Mouse (Mus musculus): Measurements from ENCODE around the gene Bicc1. TPM values are rescaled to one million over a fixed set of nuclear protein-coding genes. Genes with fewer than 3 reads are reported as not detected.
A peak's percentile ranks its signal among the peaks of the same experiment; 100 is the strongest.

Gene Bicc1
- total RNA-seq, 1 experiment = 1.8 TPM

DNA sequence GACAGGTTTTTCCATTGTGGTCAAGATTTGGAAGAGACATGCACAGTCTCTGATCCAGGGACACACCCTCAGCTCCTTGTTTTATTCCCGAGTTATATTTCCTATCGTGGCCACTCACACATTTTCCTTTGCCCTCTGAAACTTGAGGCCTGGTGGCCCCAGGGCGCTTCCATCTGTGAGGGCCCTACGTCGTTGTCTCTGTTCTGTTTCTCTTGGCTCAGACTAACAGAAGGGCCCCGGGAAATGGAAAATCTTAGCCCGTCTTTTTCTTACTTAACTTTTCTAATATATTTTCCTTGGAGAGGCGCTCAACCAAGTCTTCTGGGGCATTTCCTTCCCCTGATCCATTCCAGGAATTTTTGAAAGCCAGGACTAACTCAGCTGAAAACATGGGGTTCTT is 281.9 kb downstream of the Bicc1 start:
- TF ChIP-seq HCFC1 (IDR thresholded peaks at IDR 0.05; ENCODE audit: borderline replicate concordance, insufficient read depth, low read length) (no peak), MAFK (IDR thresholded peaks at IDR 0.05; ENCODE audit: insufficient read depth, low read depth, low read length) (no peak), CHD2 (IDR thresholded peaks at IDR 0.05; ENCODE audit: low read depth, low read length) (no peak), ZNF384 (IDR thresholded peaks at IDR 0.05; ENCODE audit: low read depth, low read length) (no peak), ZC3H11A (IDR thresholded peaks at IDR 0.05; ENCODE audit: borderline replicate concordance, low read depth, low read length) (no peak)
- in situ Hi-C loops (cut with MboI; ENCODE audit: low sequenced_read_pairs in 2 of 2, unreplicated experiment in 2 of 2) = no loop called here
- Histone ChIP-seq H3K9me3 (ENCODE audit: control insufficient read depth, insufficient read depth, low read depth, low read length) (no peaks in the 10 kb centered on the region), H3K9ac (ENCODE audit: insufficient read depth, low read depth, low read length, poor library complexity, severe bottlenecking) (no peak overlapping the region), H3K27ac (ENCODE audit: insufficient read depth, low read depth, low read length, poor library complexity, severe bottlenecking) (peak overlapping the region; percentile 66; the same call in 1 of the 2 replicates), H3K4me3 (ENCODE audit: insufficient read depth in 1 of 2, low read depth in 1 of 2, low read length in 2 of 2, poor library complexity in 1 of 2, severe bottlenecking in 1 of 2) (no peak overlapping the region), H3K4me1 (ENCODE audit: control insufficient read depth in 2 of 2, insufficient read depth in 2 of 2, low read length in 2 of 2, poor library complexity in 1 of 2) (peaks cover under 1 to 2% of the 10 kb centered on the region in 2 experiments; a peak in 1 of 4 replicates), H3K36me3 (ENCODE audit: control insufficient read depth, insufficient read depth, low read length, poor library complexity, severe bottlenecking) (no peaks in the 10 kb centered on the region)
- no peak for DNase-seq (ENCODE audit: low read depth, low spot score)

DNA sequence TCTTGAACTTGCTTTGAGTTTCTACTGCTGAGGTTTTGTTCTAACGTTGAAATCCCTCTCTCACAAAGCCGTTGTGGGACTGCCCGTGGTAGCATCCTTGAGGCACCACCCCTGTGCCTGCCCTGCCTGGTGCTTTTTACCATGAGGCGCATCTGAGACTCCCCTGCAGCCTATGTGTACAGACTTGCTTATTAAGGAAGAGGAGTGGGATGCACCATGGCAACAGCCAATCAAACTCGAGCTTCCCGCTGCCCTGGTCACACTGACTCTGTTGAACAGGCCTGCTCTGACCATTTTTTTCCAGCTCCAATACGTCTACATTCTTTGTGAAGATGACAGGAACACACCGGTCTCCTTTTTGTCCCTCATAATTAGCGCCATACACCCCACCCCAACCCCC is 283.0 kb downstream of the Bicc1 start:
- in situ Hi-C loops (cut with MboI; ENCODE audit: low sequenced_read_pairs in 2 of 2, unreplicated experiment in 2 of 2) = no loop called here
- Histone ChIP-seq H3K27ac (ENCODE audit: insufficient read depth, low read depth, low read length, poor library complexity, severe bottlenecking) (no peak overlapping the region), H3K36me3 (ENCODE audit: control insufficient read depth, insufficient read depth, low read length, poor library complexity, severe bottlenecking) (no peaks in the 10 kb centered on the region), H3K9ac (ENCODE audit: insufficient read depth, low read depth, low read length, poor library complexity, severe bottlenecking) (no peak overlapping the region), H3K4me1 (ENCODE audit: control insufficient read depth in 2 of 2, insufficient read depth in 2 of 2, low read length in 2 of 2, poor library complexity in 1 of 2) (peaks cover 2% of the 10 kb centered on the region in 2 experiments; a peak in 2 of 4 replicates), H3K9me3 (ENCODE audit: control insufficient read depth, insufficient read depth, low read depth, low read length) (no peaks in the 10 kb centered on the region), H3K4me3 (ENCODE audit: insufficient read depth in 1 of 2, low read depth in 1 of 2, low read length in 2 of 2, poor library complexity in 1 of 2, severe bottlenecking in 1 of 2) (no peak overlapping the region)
- TF ChIP-seq CHD2 (IDR thresholded peaks at IDR 0.05; ENCODE audit: low read depth, low read length) = no peak
- TF ChIP-seq ZC3H11A (IDR thresholded peaks at IDR 0.05; ENCODE audit: borderline replicate concordance, low read depth, low read length) = no peak
- TF ChIP-seq MAFK (IDR thresholded peaks at IDR 0.05; ENCODE audit: insufficient read depth, low read depth, low read length) = no peak
- no peak for TF ChIP-seq ZNF384 (IDR thresholded peaks at IDR 0.05; ENCODE audit: low read depth, low read length)
- TF ChIP-seq HCFC1 (IDR thresholded peaks at IDR 0.05; ENCODE audit: borderline replicate concordance, insufficient read depth, low read length) = no peak
- DNase-seq (ENCODE audit: low read depth, low spot score) = no peak

DNA sequence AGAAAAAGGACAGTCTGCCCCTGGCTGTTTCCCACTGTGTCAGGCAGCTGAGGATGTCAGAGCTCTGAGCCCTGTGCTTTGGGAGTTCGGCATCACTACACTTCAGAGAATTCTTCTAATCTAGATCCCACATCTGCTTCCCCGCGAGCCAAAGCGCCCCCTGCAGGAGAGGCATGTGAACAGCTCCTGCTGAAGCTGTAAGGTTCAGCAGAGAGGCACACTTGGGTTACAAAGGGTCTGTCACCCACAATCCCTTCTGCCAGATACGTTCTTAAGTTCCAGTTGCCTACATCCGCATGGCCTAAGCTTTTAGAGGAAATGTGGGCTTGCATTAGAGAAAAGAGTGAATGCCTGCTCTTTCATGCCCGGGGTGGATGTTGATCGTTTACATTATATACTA is 283.4 kb downstream of the Bicc1 start:
- TF ChIP-seq ZC3H11A (IDR thresholded peaks at IDR 0.05; ENCODE audit: borderline replicate concordance, low read depth, low read length) = peak; percentile 64
- no peak for TF ChIP-seq ZNF384 (IDR thresholded peaks at IDR 0.05; ENCODE audit: low read depth, low read length)
- Histone ChIP-seq H3K36me3 (ENCODE audit: control insufficient read depth, insufficient read depth, low read length, poor library complexity, severe bottlenecking) (no peaks in the 10 kb centered on the region), H3K4me3 (ENCODE audit: insufficient read depth in 1 of 2, low read depth in 1 of 2, low read length in 2 of 2, poor library complexity in 1 of 2, severe bottlenecking in 1 of 2) (no peak overlapping the region), H3K9me3 (ENCODE audit: control insufficient read depth, insufficient read depth, low read depth, low read length) (no peaks in the 10 kb centered on the region), H3K27ac (ENCODE audit: insufficient read depth, low read depth, low read length, poor library complexity, severe bottlenecking) (no peak overlapping the region), H3K9ac (ENCODE audit: insufficient read depth, low read depth, low read length, poor library complexity, severe bottlenecking) (no peak overlapping the region), H3K4me1 (ENCODE audit: control insufficient read depth in 2 of 2, insufficient read depth in 2 of 2, low read length in 2 of 2, poor library complexity in 1 of 2) (peaks cover 2 to 6% of the 10 kb centered on the region in 2 experiments; a peak in 3 of 4 replicates)
- no peak for DNase-seq (ENCODE audit: low read depth, low spot score)
- in situ Hi-C loops (cut with MboI; ENCODE audit: low sequenced_read_pairs in 2 of 2, unreplicated experiment in 2 of 2) = no loop called here

DNA sequence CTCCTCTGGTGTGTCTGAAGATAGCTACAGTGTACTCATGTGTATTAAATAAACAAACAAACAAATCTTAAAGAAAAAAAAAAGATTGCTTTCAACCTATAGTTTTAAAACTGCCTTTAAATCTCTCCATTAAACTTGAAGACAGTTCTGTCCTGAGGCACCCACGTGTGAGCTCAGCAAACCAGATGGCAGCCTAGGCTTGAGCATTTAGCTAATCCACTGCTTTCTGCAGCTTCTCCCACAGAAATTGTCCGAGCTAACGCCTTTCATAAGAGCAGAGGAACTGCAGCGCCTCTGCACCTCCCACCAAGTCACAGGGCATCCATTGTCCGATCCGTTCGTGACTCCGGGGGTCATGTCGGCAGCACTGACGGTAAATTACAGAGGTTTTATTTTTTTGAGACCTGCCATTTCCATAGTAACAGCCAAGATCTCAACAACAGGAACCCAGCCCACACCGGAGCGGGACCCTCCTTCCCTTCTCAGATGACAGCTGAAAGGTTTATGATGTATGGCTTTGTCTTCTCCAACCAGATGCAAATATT is 284.4 kb downstream of the Bicc1 start:
- in situ Hi-C loops (cut with MboI; ENCODE audit: low sequenced_read_pairs in 2 of 2, unreplicated experiment in 2 of 2) = no loop called here
- Histone ChIP-seq H3K4me3 (ENCODE audit: insufficient read depth in 1 of 2, low read depth in 1 of 2, low read length in 2 of 2, poor library complexity in 1 of 2, severe bottlenecking in 1 of 2) (no peak overlapping the region), H3K27ac (ENCODE audit: insufficient read depth, low read depth, low read length, poor library complexity, severe bottlenecking) (no peak overlapping the region), H3K4me1 (ENCODE audit: control insufficient read depth in 2 of 2, insufficient read depth in 2 of 2, low read length in 2 of 2, poor library complexity in 1 of 2) (peaks cover 2 to 6% of the 10 kb centered on the region in 2 experiments; a peak in 3 of 4 replicates), H3K9ac (ENCODE audit: insufficient read depth, low read depth, low read length, poor library complexity, severe bottlenecking) (no peak overlapping the region), H3K9me3 (ENCODE audit: control insufficient read depth, insufficient read depth, low read depth, low read length) (no peaks in the 10 kb centered on the region), H3K36me3 (ENCODE audit: control insufficient read depth, insufficient read depth, low read length, poor library complexity, severe bottlenecking) (no peaks in the 10 kb centered on the region)
- no peak for TF ChIP-seq ZNF384 (IDR thresholded peaks at IDR 0.05; ENCODE audit: low read depth, low read length)
- no peak for DNase-seq (ENCODE audit: low read depth, low spot score)

Other genes starting within 250 kb of the Bicc1 start
- gene Tfam, start 78.6 kb upstream of the Bicc1 start, total RNA-seq (2012; rRNA removed) = 63.7 and 67.3 TPM in 2 replicates
- gene Ube2d1, start 125.6 kb upstream of the Bicc1 start, total RNA-seq (2012; rRNA removed) = 5.7 and 8.3 TPM in 2 replicates
- gene Cisd1, start 185.3 kb upstream of the Bicc1 start, total RNA-seq (2012; rRNA removed) = 158 and 281 TPM in 2 replicates
- gene Ipmk, start 188.1 kb upstream of the Bicc1 start, total RNA-seq (2012; rRNA removed) = 41.9 and 44.8 TPM in 2 replicates

All from ES-E14 (cell line).